Mouse (Mus musculus): ENCODE results near the gene Kdm4d.
"Not testable (repeated sequence)": the region's sequence is repeated elsewhere in the genome, so short reads cannot be mapped to it uniquely, and the experiment has no call there.

Gene Kdm4d

DNA sequence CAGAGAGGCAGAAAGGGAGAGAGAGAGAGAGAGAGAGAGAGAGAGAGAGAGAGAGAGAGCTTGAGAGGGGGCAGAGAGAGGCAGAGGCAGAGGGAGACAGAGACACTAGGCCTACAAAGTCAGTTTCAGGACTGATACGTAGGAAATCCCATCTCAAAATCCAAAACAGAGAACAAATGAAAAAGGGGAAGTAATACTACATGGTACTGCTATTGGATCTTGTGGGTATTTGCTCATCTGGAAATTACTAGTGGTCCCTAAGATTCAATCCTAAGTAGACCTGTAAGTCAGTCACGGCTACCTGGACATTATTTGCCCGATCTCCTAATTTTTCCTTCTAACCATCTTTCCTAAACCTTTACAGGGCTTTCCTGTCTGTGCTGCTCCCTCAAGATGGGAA lies 44.0 kb downstream of the Kdm4d start:
- no peak for DNase-seq (ENCODE audit: low spot score in 2 of 2)

DNA sequence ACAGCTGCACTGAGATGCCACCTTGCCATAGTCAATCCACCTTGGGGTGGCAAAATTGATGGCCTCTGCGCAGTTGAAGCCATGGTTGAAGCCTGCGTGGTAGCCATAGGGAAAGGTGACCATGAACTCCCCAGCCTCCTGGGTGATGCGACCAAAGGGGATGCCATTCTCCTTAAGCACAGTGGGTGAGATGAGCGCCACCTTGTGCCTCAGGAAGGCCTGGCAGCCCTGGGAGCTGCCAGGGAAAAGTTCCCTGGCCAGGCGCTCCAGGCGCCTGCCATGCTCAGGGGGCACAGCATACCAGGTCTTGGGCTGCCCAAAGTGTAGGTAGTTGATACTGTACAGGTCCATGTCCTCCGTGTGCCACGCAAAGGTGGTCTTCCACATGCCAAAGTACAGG lies 49.2 kb downstream of the Kdm4d start:
- DNase-seq (ENCODE audit: low spot score in 2 of 2): not testable (repeated sequence)

DNA sequence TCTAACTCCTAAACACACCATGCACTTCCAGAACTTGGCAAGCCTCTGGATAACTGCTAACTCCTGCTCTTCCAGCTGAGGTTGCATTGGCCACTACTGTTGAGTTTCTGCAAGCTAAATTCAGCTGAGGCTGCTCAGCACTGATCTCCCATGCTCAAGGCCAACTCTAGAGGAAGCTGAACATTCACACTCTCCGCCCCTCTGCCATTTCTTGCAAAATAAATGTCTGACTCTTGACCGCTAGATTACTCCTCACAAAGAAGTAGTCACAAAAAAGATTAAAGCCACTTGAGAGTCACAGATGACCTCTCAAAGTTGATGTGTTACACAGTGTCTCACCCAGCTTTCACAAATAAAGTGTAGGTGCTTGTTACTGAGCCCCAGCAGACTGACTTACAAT lies 53.2 kb downstream of the Kdm4d start:
- not testable (repeated sequence) for DNase-seq (ENCODE audit: low spot score in 2 of 2)

DNA sequence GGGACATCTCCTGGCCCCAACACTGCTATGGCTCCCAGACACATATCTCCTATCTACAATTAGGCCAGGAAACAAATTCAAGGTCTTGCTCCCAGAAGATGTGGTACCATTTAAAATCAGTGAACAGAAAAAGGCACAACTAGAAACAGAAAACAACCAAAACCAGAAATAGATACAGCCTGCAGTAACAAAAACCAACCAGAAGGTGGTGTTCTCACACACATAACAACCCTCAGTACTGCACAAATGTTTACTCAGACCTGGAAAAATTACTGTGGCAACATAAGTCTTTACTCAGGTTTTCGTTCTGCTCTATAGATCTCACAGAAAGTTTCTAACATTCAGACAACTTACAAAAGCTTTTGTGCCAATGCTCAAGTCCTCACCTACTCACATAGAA lies 59.9 kb downstream of the Kdm4d start:
- no peak for DNase-seq (ENCODE audit: low spot score in 2 of 2)

DNA sequence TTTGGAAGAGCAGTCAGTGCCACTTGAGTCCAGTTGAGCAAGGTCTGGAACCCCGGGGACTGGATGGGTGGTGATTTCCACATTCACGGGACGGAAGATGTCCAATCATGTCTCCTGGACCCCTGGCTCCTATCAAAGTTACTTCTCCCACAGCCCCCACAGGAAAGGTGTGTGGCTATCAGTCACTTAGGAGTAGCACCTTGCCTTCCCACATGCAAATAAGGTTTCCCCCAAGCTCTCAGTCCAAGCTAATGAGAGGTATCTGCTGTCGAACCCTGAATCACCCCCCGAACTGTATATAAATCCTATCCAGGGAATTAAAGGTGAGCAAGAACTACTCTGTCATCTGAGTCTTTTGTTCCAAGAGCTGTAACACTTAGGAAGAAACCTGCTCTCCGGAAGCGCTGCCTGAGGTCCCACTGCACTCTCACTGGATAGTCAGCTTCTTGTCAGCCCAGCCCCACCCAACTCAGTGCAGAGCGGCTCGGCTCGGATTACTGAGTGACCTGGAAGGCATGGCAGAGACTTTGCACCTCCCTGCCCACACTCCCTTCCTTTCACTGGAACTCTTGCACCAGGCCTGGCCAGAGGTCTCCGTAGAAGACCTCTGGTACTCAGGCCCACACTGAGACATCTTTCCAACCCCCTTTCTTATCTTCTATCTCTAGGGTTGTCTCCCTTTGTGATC lies 66.9 kb downstream of the Kdm4d start:
- DNase-seq (ENCODE audit: low spot score in 2 of 2): no peak
